Mouse (Mus musculus) gastrocnemius, adult 8-10 months (tissue): ENCODE measurements around the gene Mlec. TPM values are rescaled to one million over a fixed set of nuclear protein-coding genes. Genes with fewer than 3 reads are reported as not detected.

Source experiments
- total RNA-seq, 4 experiments: library from RNA; stranded (reverse); gene quantifications; 2 replicates each; pipeline ENCODE4 v1.2.4; 2022

Gene Mlec
- total RNA-seq, 4 experiments from 2014 or later, result 140 to 220 (median 197) TPM

Other genes starting within 250 kb of the Mlec start
- gene Oasl1, start 234.9 kb downstream of the Mlec start, total RNA-seq, result not detected
- 10 to 100 TPM; 16.9 to 29.0 (median 26.0) TPM for gene 2210016L21Rik, start 216.0 kb downstream of the Mlec start, total RNA-seq
- not detected for gene Hnf1a, start 187.1 kb downstream of the Mlec start, total RNA-seq
- gene Sppl3, start 147.0 kb downstream of the Mlec start, total RNA-seq, result 10 to 100 TPM; 18.2 to 20.9 (median 20.0) TPM
- not detected for gene Gm10401, start 59.9 kb downstream of the Mlec start, total RNA-seq
- 10 to 100 TPM; 66.4 to 76.7 (median 72.5) TPM for gene Acads, start 38.8 kb downstream of the Mlec start, total RNA-seq
- 10 to 100 TPM in 2 of 4 experiments, 1 to 10 TPM in 2; 8.6 to 11.7 (median 9.8) TPM for gene Unc119b, start 23.2 kb downstream of the Mlec start, total RNA-seq
- 1 to 10 TPM in 1 of 4 experiments, under 1 TPM in 3; 0.22 to 1.1 (median 0.38) TPM for gene Cabp1, start 36.2 kb upstream of the Mlec start, total RNA-seq
- gene Pop5, start 77.7 kb upstream of the Mlec start, total RNA-seq, result 10 to 100 TPM; 27.3 to 40.7 (median 38.0) TPM
- gene Rnf10, start 114.7 kb upstream of the Mlec start, total RNA-seq, result 100 to 1,000 TPM; 304 to 367 (median 342) TPM
- gene Coq5, start 121.5 kb upstream of the Mlec start, total RNA-seq, result 10 to 100 TPM; 73.1 to 89.5 (median 82.1) TPM
- gene Dynll1, start 142.8 kb upstream of the Mlec start, total RNA-seq, result 10 to 100 TPM; 37.7 to 68.0 (median 49.9) TPM
- gene Srsf9, start 169.0 kb upstream of the Mlec start, total RNA-seq, result 10 to 100 TPM in 3 of 4 experiments, 1 to 10 TPM in 1; 8.6 to 13.1 (median 11.5) TPM
- 10 to 100 TPM; 22.8 to 25.6 (median 24.4) TPM for gene Gatc, start 183.0 kb upstream of the Mlec start, total RNA-seq
- gene Triap1, start 183.0 kb upstream of the Mlec start, total RNA-seq, result 10 to 100 TPM; 18.9 to 23.7 (median 20.1) TPM
- gene Cox6a1, start 190.8 kb upstream of the Mlec start, total RNA-seq, result 10 to 100 TPM; 35.3 to 49.8 (median 42.5) TPM